Mouse (Mus musculus): Measurements from ENCODE around the gene Col19a1.

GRCm38 (mm10) chr1:24495400-24495799, 91.9 kb downstream of the Col19a1 start:
- TF ChIP-seq CTCF (IDR thresholded peaks at IDR 0.05; ENCODE audit: control insufficient read depth, insufficient read depth, low read length) (no peak), POLR2A (IDR thresholded peaks at IDR 0.05; ENCODE audit: borderline replicate concordance, control insufficient read depth, low read depth, low read length) (no peak)
